Mouse (Mus musculus) neural tube, embryonic 15.5 days (tissue): ENCODE measurements around the gene Zwint. TPM values are rescaled to one million over a fixed set of nuclear protein-coding genes. Genes with fewer than 3 reads are reported as not detected.

Source experiments
- ATAC-seq: fragments of 200-750 bp; cut with Nextera tagmentation; 2 replicates; pipeline ENCODE4 v1.8.0; 2017; ENCODE audit warnings: mild to moderate bottlenecking, moderate TSS enrichment, moderate library complexity; ENCODE audit not compliant: low FRiP score
- H3K27ac ChIP-seq: fragments of 300-500 bp; sonication (generic); replicated peaks from 2 replicates; pipeline ENCODE4 v1.5.1; 2015; ENCODE audit warnings: mild to moderate bottlenecking, inconsistent platforms
- H3K27me3 ChIP-seq: fragments of 300-500 bp; sonication (generic); replicated peaks from 2 replicates; pipeline ENCODE4 v1.6.1; 2015; ENCODE audit warnings: inconsistent platforms
- H3K36me3 ChIP-seq: fragments of 300-500 bp; sonication (generic); 2 replicates; pipeline ENCODE4 v1.6.1; 2015; ENCODE audit warnings: inconsistent platforms
- H3K4me1 ChIP-seq: fragments of 300-500 bp; sonication (generic); 2 replicates; pipeline ENCODE4 v1.6.1; 2015; ENCODE audit warnings: inconsistent platforms
- H3K4me2 ChIP-seq: fragments of 300-500 bp; sonication (generic); 2 replicates; pipeline ENCODE4 v1.6.1; 2015; ENCODE audit warnings: inconsistent platforms, mild to moderate bottlenecking, moderate library complexity
- H3K4me3 ChIP-seq: fragments of 300-500 bp; sonication (generic); replicated peaks from 2 replicates; pipeline ENCODE4 v1.5.1; 2015; ENCODE audit warnings: mild to moderate bottlenecking, inconsistent platforms
- H3K9ac ChIP-seq: fragments of 300-500 bp; sonication (generic); replicated peaks from 2 replicates; pipeline ENCODE4 v1.6.1; 2015; ENCODE audit warnings: mild to moderate bottlenecking, inconsistent platforms
- H3K9me3 ChIP-seq: fragments of 300-500 bp; sonication (generic); replicated peaks from 2 replicates; pipeline ENCODE4 v1.6.1; 2016; ENCODE audit warnings: inconsistent platforms
- WGBS: fragments of 180-500 bp; shearing (Covaris S2); methylation state at CpG from one replicate; pipeline ENCODE4 v1.1.7; 2015; ENCODE audit warnings: mixed read lengths; 5-methylcytosine and 5-hydroxymethylcytosine counted together
- polyA plus RNA-seq: library from polyadenylated mRNA; unstranded; fragments of >200 nt; fragmentation: Nextera tagmentation; extraction: Ambion mirVana; gene quantifications from 2 replicates; pipeline ENCODE4 v1.2.1, GENCODE M21; 2015

The Zwint gene
- polyA plus RNA-seq = 774 and 865 TPM in 2 replicates

DNA sequence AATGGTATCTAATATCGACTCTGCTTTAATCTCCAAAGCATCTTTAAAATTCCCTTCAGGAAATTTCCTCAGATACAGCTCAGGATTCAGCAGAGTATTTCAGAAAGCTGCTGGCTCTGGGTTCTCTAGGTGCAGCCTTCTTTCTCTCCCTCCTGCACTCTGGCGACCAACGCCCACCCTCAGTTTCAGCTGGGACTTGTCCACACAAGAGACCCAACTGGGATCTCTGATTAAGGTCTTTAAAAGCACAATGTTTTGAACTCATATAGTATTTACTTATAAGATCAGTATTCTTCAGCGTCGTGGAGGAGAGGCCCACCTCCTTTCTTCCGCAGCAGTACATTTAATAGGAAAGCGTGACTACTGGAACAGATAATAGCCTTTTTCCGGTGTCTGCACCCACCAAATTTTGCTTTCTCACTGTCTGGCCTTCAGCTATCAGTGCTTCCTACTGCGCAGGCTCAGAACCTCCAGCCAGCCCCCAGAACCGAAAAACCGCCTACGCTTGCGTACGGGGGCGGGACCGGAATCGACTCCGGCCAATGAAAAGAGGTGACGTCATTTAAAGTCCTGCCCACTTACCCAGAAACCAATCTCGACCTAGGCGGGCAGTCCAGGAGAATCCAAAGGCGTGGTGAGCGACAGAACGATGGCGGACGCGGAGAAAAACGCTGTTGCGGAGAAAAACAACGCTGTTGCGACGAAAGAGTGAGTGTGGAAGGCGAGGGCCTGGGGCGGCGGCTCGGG lies at the start of gene Zwint:
TSS of gene Zwint (plus strand) at position 576 of the 747 bp plus-strand sequence.
- Histone ChIP-seq H3K27me3 (no peaks in the 10 kb centered on the region), H3K4me2 (peak within 1 kb of the TSS; percentile 69), H3K27ac (peak within 1 kb of the TSS; percentile 97), H3K9ac (peak within 1 kb of the TSS; percentile 85), H3K4me3 (peak within 1 kb of the TSS; percentile 79), H3K36me3 (peaks cover 27% of the 10 kb centered on the region), H3K4me1 (peaks cover 37% of the 10 kb centered on the region), H3K9me3 (no peaks in the 10 kb centered on the region)
- WGBS = 2% methylated on average over 36 of the region's 36 CpGs
- peak; percentile 99 for ATAC-seq

DNA sequence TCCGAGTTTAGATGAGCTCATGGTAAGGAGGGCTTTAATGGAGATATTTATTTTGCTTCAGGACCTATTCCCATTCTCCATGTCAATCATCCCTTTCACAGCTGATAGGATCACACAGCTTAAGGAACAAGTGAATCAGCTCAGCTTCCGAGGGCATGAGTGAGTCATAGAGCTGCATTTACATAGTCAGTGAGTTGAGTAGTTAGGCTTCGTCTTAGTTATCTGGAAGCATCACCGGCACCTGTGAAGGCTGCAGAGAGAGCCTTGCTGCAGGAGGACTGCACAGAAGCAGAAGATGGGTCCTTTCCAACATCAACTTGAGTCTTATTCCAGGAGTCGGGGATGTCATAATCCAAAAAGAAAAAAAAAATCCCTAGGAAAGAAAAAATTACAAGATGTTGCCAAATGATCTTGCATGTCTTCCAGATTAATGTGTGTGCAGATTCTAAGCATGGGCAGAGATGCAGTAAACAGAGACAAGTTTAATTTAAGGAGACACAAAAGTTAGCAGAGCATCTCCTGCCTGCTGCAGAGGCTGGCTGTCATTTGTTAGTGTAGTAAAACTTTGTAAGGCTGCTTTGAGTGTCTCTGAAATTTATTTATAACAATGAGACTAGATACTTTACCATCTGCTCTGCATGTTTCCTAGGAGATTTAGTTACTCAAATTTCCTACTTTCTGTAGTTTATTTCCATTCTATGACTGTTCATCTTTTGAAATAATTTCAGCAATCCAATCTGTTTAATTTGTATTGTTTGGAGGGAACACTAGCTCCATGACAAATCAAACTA lies 41.3 kb upstream of the Zwint start:
- WGBS = 92% methylated on average over 5 of the region's 5 CpGs
- H3K36me3 ChIP-seq = no peaks in the 10 kb centered on the region
- no peak overlapping the region for H3K27ac ChIP-seq
- H3K9me3 ChIP-seq = no peaks in the 10 kb centered on the region
- H3K4me3 ChIP-seq = no peak overlapping the region
- no peak overlapping the region for H3K4me2 ChIP-seq
- H3K4me1 ChIP-seq = no peaks in the 10 kb centered on the region
- no peak overlapping the region for H3K9ac ChIP-seq
- no peaks in the 10 kb centered on the region for H3K27me3 ChIP-seq
- ATAC-seq = no peak

DNA sequence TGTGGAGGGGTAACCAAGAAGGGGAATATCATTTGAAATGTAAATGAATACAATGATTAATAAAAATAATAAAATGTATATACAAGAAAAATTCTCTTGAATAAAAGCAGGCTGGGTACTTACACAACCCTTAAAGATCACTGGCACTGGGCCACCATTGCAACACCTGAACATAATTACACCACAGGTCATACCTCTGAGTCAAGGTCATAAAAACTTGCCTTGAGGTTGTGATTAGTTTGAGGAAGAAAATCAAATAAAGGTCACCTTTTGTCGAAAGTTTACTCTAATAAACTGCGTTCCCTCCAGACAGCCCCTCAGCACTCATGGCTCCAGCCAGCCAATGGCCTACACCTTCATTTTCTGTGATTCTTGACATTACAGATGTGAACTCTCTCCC lies 38.5 kb upstream of the Zwint start:
- ATAC-seq = no peak
- no peaks in the 10 kb centered on the region for H3K36me3 ChIP-seq
- H3K27ac ChIP-seq = no peak overlapping the region
- 87% methylated on average over 2 of the region's 2 CpGs for WGBS
- H3K4me2 ChIP-seq = no peak overlapping the region
- no peaks in the 10 kb centered on the region for H3K9me3 ChIP-seq
- no peak overlapping the region for H3K9ac ChIP-seq
- no peak overlapping the region for H3K4me3 ChIP-seq
- no peaks in the 10 kb centered on the region for H3K4me1 ChIP-seq
- H3K27me3 ChIP-seq = no peaks in the 10 kb centered on the region

DNA sequence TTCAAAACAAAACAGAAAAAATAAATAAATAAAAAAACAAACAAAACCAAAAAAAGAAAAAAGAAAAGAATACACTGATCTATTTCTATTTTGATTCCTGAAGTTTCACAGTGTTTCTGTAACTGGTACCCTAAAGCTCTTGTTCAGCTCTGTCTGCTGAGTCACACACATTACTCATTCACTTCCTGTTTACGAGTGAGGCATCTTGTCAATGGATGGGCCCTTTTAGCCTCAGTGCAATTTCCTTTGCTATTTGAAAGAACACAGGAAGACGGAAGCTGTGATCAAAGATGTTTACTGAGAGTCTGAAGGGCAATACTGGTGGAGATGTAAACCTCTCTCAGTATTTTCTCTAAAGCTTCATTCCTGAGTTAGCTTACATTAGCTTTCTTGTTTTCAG lies 34.1 kb upstream of the Zwint start:
- ATAC-seq = no peak
- Histone ChIP-seq H3K4me3 (no peak overlapping the region), H3K9me3 (no peaks in the 10 kb centered on the region), H3K9ac (no peak overlapping the region), H3K4me1 (no peaks in the 10 kb centered on the region), H3K27ac (no peak overlapping the region), H3K4me2 (no peak overlapping the region), H3K36me3 (no peaks in the 10 kb centered on the region), H3K27me3 (no peaks in the 10 kb centered on the region)
- 56% methylated on average over 2 of the region's 2 CpGs for WGBS

DNA sequence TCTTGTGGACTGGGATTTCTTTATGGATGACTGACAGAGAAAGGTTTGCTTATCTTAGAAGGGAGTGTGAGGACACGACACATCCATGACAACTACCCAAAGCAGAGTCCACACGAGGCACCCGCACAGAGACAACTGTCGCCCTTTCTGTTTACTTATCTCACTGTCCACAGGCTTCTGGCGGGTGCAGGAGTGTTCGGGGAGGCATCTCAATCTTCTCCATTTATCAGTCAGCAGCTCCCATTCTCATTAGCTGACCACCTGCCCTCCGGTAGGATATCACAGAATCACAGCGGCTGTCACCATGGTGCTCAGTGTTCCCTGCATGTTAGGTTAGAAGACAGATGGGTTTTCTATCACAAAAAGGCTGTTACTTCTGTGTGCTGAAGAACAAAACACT lies 31.1 kb upstream of the Zwint start:
- Histone ChIP-seq H3K9me3 (no peaks in the 10 kb centered on the region), H3K9ac (no peak overlapping the region), H3K4me2 (no peak overlapping the region), H3K27ac (no peak overlapping the region), H3K36me3 (no peaks in the 10 kb centered on the region), H3K4me1 (no peaks in the 10 kb centered on the region), H3K4me3 (no peak overlapping the region), H3K27me3 (no peaks in the 10 kb centered on the region)
- no peak for ATAC-seq
- WGBS = 73% methylated on average over 8 of the region's 8 CpGs

DNA sequence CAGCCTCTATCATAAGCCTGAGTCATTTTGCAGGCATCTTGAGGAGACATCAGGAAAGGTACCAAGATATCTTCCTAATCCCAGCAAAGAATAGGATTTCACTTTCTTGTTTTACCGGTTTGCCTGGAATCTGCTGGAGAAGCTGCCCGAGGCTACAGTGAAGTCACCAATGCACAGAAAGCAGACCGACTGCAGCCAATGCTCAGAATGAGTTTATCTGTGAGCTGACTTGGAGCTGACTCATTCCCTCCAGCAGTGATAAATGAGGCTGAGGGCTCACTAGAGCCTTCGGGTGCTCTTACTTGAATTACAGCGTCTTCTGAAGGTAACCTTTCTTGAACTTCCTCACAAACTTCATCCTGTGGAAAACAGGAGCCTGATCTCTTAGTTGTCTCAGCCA lies 20.5 kb upstream of the Zwint start:
- WGBS = 79% methylated on average over 5 of the region's 5 CpGs
- Histone ChIP-seq H3K4me2 (no peak overlapping the region), H3K27me3 (no peaks in the 10 kb centered on the region), H3K36me3 (no peaks in the 10 kb centered on the region), H3K27ac (no peak overlapping the region), H3K4me1 (no peaks in the 10 kb centered on the region), H3K9me3 (no peaks in the 10 kb centered on the region), H3K4me3 (no peak overlapping the region), H3K9ac (no peak overlapping the region)
- ATAC-seq = no peak

DNA sequence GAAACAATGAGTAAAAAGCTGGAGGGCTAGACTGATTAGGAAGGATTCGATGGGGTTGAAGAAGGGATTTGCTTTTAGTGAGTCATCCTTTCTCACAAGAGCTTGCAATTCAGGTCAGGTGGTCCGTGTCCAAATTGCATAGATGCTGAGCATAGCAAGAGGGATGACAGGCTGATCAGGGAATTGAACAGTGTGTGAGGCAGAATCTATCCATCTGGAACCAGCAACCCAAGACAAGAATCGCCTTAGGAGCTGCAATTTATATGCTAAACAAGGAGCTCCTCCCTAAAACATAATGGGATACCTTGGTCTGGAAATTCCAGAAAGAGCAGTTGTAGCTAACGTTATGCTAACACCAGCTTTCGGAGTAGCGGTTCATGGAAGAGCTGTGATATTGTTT lies 3.8 kb upstream of the Zwint start:
- Histone ChIP-seq H3K9me3 (no peaks in the 10 kb centered on the region), H3K4me1 (peaks cover 9% of the 10 kb centered on the region), H3K4me3 (peak overlapping the region; percentile 19; the same call in 1 of the 2 replicates), H3K4me2 (peak overlapping the region; percentile 39), H3K27me3 (no peaks in the 10 kb centered on the region), H3K27ac (no peak overlapping the region), H3K36me3 (no peaks in the 10 kb centered on the region), H3K9ac (no peak overlapping the region)
- ATAC-seq = no peak
- 44% methylated on average over 6 of the region's 6 CpGs for WGBS

DNA sequence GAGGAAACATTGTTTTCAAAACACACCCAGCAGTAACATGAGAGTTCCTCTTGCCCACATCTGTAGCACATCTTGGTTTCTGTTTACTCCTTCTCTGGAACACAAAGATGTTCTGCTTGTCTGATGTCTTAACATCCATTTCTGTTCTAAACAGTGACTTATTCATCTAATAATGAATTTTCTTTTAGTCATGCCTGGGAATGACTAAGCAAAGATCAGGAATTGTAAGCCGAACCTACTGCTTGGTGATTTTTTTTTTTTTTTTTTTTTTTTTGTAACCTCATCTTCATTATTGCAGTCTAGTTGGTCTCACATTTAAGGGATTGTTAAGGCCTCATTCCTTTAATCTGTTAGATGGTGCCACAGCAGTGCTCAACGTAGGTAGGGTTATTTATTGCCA lies 848 bp upstream of the Zwint start:
- Histone ChIP-seq H3K4me1 (peaks cover 34% of the 10 kb centered on the region), H3K36me3 (peaks cover 22% of the 10 kb centered on the region), H3K27ac (peak overlapping the region; percentile 89), H3K4me3 (peak overlapping the region; percentile 79; the same call in 1 of the 2 replicates), H3K9ac (peak overlapping the region; percentile 47; the same call in 1 of the 2 replicates), H3K27me3 (no peaks in the 10 kb centered on the region), H3K9me3 (no peaks in the 10 kb centered on the region), H3K4me2 (peak overlapping the region; percentile 69)
- 39% methylated on average over 2 of the region's 2 CpGs for WGBS
- ATAC-seq = no peak

DNA sequence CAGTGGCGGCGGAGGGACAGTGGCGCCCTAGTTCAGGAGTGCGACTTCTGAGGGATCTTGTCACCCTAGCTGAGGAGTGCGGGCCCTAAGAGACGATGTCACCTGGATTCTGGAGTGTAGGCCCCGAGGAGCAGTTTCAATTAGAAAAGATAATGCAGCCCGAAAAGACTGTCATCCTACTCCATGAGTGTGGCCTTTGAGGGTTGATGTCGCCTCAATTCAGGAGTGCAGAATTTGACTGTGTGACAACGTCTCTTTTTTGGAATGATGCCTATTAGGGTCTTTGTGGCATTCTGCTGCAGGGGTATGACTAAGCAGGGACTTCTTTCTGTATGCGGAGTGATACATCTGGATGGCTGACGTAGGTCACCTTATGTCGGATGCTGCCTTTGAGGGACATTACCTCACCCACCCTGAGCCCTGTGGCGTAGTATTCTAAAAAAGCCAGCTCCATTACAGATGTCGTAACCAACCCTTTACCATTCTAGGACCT lies 418 bp downstream of the Zwint start:
- 1% methylated on average over 15 of the region's 15 CpGs for WGBS

DNA sequence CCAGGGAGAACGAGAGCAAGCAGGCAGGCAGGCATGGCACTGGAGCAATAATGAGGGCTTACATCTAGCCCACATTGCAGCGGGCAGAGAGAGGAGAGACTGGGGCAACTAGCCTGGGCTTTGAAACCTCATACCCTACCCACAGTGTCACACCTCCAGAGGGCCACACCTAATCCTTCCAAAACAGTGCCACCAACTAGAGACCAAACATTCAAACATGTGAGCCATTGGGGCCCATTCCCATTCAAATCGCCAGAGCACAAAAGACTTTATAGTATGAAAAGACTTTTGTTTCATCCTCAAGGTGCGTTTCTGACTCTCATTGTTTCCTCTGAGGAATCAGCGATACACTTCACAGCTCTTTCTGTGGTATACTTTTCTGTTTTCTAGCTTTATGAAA lies 4.6 kb downstream of the Zwint start:
- Histone ChIP-seq H3K4me1 (peaks cover 33% of the 10 kb centered on the region), H3K9ac (no peak overlapping the region), H3K4me2 (no peak overlapping the region), H3K27ac (no peak overlapping the region), H3K27me3 (no peaks in the 10 kb centered on the region), H3K4me3 (no peak overlapping the region), H3K36me3 (peaks cover 59% of the 10 kb centered on the region), H3K9me3 (no peaks in the 10 kb centered on the region)
- ATAC-seq = no peak
- WGBS = 96% methylated on average over 5 of the region's 5 CpGs

More for the DNA sequence above, 418 bp downstream of the Zwint start:
- Histone ChIP-seq H3K9ac (peak overlapping the region; percentile 85), H3K9me3 (no peaks in the 10 kb centered on the region), H3K4me3 (peak overlapping the region; percentile 79), H3K27ac (peak overlapping the region; percentile 97), H3K4me1 (peaks cover 37% of the 10 kb centered on the region), H3K4me2 (peak overlapping the region; percentile 69), H3K36me3 (peaks cover 31% of the 10 kb centered on the region), H3K27me3 (no peaks in the 10 kb centered on the region)
- ATAC-seq = peak; percentile 89

DNA sequence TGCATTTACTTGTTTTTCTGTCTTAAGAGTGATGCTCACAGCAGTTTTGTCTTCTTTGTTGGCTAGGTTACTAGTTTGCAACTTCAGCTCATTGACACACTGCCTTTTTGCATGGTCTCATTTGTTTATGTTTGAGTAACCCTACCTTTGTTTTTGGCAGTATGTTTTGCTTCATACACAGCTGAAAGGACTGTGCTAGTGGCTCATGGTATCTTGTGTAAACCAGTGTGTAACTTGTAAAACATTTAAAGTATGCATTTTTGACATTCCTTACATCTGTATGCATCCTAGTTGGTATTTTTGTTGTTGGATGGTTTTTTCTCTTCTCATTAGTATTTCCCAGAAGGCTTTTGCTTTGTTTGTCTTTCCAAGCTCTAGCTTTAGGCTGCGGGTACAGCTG lies 5.7 kb downstream of the Zwint start:
- H3K4me2 ChIP-seq = no peak overlapping the region
- H3K36me3 ChIP-seq = peaks cover 67% of the 10 kb centered on the region
- H3K27me3 ChIP-seq = no peaks in the 10 kb centered on the region
- H3K9me3 ChIP-seq = no peaks in the 10 kb centered on the region
- no peak for ATAC-seq
- H3K27ac ChIP-seq = no peak overlapping the region
- peaks cover 32% of the 10 kb centered on the region for H3K4me1 ChIP-seq
- no peak overlapping the region for H3K4me3 ChIP-seq
- 88% methylated on average over 1 of the region's 1 CpGs for WGBS
- H3K9ac ChIP-seq = no peak overlapping the region

DNA sequence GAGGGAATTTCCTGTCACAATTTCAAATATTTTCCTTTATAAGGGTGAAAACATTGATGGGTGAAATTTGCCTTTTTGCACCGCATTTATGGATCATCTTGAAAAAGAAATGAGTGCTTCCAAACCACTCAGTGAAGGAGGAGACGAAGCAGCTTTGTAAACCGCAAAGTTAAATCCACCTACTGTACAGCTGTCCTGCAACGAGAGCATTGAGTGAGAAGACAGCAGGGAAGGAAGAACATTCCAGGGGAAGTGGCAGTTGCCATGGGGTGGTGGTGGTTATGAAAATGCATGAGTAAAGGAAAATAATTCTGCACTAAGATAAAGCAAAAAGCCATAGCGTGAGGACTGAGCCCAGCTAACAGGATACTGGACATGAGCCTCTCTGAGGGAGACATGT lies 13.2 kb downstream of the Zwint start:
- 94% methylated on average over 5 of the region's 5 CpGs for WGBS
- no peak for ATAC-seq
- peaks cover 48% of the 10 kb centered on the region for H3K36me3 ChIP-seq
- H3K27ac ChIP-seq = no peak overlapping the region
- no peak overlapping the region for H3K9ac ChIP-seq
- no peaks in the 10 kb centered on the region for H3K27me3 ChIP-seq
- no peak overlapping the region for H3K4me3 ChIP-seq
- no peaks in the 10 kb centered on the region for H3K9me3 ChIP-seq
- H3K4me1 ChIP-seq = no peaks in the 10 kb centered on the region
- no peak overlapping the region for H3K4me2 ChIP-seq
